Mouse (Mus musculus) bone marrow, adult 2 months (tissue): ENCODE measurements around the gene Nrxn2.

Source experiments
- CTCF ChIP-seq: fragments of 200-500 bp; IDR thresholded peaks from 2 replicates; pipeline ENCODE4 v1.5.1; 2011; ENCODE audit warnings: low read length, control low read depth; ENCODE audit not compliant: control insufficient read depth, insufficient read depth
- POLR2A ChIP-seq: fragments of 200-500 bp; IDR thresholded peaks from 2 replicates; pipeline ENCODE4 v1.6.1; 2011; ENCODE audit warnings: low read depth, mild to moderate bottlenecking, control low read depth, low read length, borderline replicate concordance; ENCODE audit not compliant: control insufficient read depth

- TF ChIP-seq CTCF (no peak), POLR2A (no peak)
These were observed 151.0 kb downstream of the Nrxn2 start for GRCm38 (mm10) chr19:6569561-6569960.
